Mouse (Mus musculus) left cerebral cortex, postnatal 10 days (tissue): ENCODE data around the gene Gm11084. TPM values are rescaled to one million over a fixed set of nuclear protein-coding genes. Genes with fewer than 3 reads are reported as not detected.
"Not testable (repeated sequence)": the region's sequence is repeated elsewhere in the genome, so short reads cannot be mapped to it uniquely, and the experiment has no call there.

Experiments used
- DNase-seq, 2 experiments: peaks; one replicate each; pipeline ENCODE4 v3.0.0; 2021 to 2022; ENCODE audit warnings: low spot score in 2 of 2, mixed read lengths in 1 of 2; ENCODE audit errors: extremely low spot score in 1 of 2
- intact Hi-C: fragments of 180-260 bp; cut with DNase I; formaldehyde crosslinking; loops from one replicate; pipeline ENCODE4 v1.15.1; 2025
- total RNA-seq, 2 experiments: library from RNA; stranded (reverse); gene quantifications; 2 replicates each; pipeline ENCODE4 v1.2.3; 2021

Gene Gm11084
- total RNA-seq: not detected

DNA sequence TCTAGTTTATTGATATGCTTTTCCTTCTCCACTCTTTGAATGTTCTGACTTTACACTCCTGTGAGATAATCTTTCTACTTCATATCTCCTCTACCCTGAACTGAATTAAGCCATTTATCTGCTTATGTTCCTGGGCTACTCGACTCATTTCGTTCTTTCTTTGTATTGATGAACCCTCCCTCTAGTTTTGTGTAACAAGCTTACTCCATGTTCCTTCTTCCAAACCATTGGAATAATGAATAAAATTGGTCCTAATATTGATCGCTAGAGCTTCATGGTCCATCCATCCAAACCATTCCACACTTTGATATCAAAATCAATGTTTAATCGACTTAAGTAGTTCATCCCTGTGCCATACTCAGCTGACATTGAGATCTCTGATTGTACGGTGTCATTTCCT is at the start of gene Gm11084:
Gene Gm11084 (minus strand): TSS at position 101 of the 400 bp plus-strand sequence.
- no peak for DNase-seq
- intact Hi-C loops: loop anchor here (10.0 kb wide), 1 partner anchor 68 kb away; no protein-coding TSS in a partner anchor

DNA sequence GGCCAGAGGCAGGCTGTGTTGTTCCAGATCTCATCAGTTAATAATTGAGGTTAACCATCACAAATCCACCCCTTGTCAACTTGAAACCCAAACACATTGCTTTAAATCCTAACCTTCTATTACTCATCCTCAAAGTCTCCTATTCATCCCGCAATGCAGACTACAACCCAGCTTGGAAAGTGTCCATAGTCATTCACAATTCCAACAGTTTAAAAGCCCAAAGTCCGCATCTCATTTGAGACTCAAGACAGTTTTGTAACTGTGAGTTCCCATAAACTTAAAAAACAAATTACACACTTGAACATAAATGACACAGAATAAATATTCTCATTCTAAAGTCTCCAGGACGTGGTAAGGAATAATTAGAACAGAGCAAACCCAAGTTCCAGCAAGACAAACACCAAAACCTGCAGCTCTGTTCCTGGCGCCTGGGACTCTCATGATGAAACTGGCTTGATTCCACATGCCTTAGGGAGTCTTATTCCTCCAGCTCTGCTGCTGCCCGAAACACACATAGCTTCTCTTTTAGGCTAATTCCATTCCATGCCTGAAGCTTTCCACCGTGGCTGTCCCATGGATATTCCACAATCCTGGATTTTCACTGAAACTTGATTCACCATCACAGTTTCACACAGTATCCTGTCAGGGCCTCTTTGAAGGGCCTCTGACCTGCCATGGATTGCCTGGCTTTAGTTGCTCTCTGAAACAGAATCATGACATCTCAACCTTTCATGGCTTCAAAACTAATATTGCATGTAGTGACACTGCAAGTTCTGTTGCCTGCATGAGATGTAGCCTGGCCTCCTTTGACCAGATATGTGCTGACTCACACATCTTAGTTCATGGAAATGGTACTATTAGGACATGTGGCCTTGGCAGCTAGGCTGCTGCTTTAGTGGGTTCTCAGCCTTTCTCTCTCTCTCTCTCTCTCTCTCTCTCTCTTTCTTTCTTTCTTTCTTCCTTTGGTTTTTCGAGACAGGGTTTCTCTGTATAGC is 44.8 kb upstream of the Gm11084 start:
- no peak for DNase-seq
- intact Hi-C loops: no loop called here

DNA sequence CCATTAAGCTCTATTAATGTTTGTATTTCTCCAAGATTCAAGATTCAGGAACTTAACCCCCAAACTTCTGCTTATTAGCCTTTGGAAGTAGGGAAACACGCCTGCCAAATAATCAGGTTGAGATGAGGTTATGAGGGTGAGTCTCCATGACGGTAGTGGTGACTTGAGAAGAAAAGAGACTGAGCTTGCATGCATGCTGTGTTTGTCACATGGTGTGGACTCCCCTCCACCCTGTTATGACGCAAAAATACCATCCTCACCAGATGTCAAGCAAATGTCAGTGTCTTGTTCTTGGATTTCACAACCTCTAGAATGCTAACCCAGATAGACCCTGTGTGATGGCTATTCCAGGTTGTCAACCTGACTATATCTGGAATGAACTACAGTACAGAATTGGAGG is 43.3 kb upstream of the Gm11084 start:
- intact Hi-C loops: no loop called here

DNA sequence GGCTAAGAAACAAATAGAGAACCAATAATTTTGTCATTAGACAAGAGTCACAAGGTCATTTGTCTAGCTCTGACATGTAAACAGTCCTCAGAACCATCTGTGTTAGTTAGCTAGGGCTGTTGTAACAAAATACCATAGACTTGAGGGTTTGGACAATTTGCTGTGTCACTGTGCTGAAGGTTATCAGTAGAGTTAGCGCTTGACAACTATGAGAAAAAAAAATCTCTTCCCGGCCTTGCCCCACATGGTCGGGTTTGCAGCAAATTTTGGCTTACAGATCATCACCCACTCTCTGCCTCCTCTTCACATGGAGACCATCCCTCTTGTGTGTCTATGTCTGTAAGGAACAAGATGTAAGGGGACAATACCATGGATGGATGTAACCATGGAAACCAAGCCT is 41.5 kb upstream of the Gm11084 start:
- DNase-seq: no peak
- intact Hi-C loops: no loop called here

More for the DNA sequence above, 43.3 kb upstream of the Gm11084 start:
- no peak for DNase-seq

DNA sequence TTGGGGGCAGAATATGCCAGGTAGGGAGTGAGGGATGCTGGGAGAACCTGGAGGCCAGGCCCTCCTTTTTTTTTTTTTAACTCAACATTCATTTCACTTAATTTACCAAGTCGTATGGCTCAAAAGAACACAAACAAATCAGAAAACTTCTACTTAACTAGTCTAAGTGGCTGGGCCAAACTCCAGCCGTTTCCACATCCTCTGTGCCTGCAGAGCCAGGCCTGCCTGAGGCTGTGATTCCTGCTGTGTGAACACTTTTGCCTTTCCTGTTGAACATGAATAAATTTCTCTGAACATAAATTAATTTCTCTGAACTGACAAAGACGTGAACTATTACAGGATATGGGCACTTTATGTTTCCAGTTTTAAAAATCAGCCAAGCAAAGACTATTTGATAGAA is 40.6 kb upstream of the Gm11084 start:
- intact Hi-C loops: no loop called here
- DNase-seq: no peak

DNA sequence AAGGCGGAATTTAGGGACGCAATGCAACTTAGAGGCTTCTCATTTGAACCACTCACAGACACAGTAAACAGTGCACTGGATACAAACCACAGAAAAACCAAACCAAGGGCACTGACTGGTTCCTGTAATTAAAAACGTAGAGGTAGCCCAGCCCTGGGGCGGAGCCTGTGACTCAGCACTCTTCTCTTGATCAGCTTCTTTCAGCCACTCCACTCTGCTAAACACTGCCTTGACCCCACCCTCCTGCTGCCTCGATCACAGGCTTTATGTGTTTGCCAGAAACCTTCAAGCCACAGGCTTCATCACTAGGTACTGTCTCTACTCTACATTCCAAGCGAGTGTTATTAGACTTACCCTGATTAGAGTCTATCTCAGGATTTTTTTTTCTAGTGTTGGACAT is 37.3 kb upstream of the Gm11084 start:
- intact Hi-C loops: no loop called here
- no peak for DNase-seq

DNA sequence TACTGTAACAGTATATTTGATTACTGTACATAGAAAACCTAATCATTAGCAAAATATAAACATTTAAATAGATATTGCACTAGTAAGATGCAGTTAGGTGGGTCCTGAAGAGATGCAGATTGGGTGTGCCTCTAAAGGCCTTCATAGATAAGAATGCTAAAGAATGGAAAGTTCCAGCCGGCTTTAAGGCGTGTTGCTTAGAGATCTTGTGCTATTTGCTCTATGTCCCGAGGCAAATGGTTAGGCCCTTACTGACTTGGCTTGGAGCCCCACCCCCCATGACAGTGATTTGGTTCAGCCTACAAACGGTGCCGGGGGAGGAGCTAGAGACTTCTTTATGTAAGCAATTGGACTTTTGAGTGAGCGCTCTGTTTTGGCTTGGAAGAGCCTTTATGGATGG is 34.5 kb upstream of the Gm11084 start:
- intact Hi-C loops: no loop called here
- no peak for DNase-seq

DNA sequence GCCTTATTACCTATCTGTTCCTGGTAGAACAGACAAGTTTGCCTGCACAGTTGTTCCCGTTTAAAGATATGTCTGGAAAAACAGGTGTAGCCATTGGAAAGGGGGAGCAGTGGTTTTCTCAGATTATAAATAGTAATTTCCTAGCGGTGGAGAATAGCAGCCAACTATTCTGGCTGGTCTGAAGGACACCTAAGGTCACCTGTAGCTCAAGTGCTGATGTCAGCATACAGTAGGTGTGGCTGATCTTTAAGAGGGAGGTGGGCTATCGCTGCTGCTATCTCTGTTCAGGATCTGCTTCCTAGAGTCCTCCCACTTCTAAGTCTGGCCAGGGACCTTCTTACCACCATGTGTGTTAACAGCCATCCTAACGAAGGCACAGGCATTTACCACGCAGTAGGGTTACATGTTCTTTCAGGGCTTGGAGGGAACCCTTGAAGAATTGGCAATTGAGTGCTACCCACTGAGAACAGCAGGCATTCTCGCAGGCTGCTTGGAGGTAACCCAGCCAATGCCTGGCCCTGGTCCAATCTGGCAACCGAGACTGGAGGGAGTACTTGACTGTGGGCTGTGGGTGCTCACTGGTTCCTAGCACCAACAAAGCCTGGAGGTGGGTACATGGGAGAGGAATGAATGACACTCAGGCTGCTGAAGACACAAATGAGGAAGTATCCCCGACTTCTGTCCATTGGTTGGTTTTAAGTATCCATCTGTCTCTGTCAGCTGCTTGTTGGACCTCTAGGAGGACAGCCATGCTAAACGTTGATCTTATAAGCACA is 33.0 kb upstream of the Gm11084 start:
- intact Hi-C loops: no loop called here
- peak; percentile 45 to 78 for DNase-seq

DNA sequence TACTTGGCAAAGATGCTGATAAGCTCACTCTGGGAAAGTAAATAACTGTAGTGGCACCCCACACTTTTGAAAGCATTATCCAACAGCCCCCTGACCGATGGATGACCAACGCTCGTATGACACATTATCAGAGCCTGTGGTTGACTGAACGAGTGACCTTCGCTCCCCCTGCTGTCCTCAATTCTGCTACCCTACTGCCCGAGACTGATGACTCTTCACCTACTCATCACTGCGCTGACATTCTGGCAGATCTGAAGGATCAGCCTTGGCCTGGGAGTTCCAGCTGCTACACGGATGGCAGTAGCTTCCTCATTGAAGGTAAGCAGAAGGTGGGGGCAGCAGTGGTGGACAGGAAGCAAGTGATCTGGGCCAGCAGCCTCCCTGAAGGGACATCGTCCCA is 27.5 kb upstream of the Gm11084 start:
- DNase-seq, intact Hi-C loops: not testable (repeated sequence)

DNA sequence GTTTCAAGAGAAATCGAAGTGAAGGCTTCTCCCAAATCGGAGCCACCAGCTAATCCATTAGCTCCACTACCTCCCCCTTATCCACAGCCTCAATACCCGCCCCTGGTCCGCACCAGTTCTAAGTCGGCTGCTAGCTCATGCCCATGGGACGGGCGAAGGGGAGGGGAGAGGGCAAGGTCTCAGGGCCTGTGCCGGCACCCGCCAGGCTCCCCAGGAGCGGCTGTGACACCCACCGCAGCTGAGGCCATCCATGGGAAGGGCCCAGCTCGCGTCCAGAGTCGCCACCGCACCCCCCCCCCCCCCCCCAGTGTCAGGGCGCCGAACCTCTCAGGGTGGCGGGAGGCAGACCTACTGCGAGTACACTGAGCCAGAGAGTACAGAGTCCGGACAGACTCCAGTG is 26.1 kb upstream of the Gm11084 start:
- peak in 1 of 2 experiments; percentile 90 for DNase-seq
- intact Hi-C loops: no loop called here

DNA sequence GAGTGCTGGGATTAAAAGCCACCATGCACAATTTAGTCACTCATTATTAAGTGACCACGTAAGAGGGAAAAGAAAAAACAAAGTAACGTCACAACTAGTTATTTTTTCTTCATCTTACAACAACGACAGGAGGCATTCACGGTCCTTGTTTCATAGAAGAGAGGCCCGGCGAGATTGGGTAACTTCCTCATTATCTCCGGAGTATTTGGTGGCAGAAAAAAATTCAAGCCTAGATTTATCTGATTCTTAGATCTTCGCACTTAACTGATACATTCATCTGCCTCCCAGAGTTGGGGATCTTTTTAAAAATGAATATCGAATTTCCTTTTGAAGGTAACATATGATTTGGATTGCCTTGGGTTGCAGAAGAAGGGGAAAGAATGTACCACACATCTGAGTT is 21.0 kb upstream of the Gm11084 start:
- intact Hi-C loops: no loop called here
- no peak for DNase-seq

DNA sequence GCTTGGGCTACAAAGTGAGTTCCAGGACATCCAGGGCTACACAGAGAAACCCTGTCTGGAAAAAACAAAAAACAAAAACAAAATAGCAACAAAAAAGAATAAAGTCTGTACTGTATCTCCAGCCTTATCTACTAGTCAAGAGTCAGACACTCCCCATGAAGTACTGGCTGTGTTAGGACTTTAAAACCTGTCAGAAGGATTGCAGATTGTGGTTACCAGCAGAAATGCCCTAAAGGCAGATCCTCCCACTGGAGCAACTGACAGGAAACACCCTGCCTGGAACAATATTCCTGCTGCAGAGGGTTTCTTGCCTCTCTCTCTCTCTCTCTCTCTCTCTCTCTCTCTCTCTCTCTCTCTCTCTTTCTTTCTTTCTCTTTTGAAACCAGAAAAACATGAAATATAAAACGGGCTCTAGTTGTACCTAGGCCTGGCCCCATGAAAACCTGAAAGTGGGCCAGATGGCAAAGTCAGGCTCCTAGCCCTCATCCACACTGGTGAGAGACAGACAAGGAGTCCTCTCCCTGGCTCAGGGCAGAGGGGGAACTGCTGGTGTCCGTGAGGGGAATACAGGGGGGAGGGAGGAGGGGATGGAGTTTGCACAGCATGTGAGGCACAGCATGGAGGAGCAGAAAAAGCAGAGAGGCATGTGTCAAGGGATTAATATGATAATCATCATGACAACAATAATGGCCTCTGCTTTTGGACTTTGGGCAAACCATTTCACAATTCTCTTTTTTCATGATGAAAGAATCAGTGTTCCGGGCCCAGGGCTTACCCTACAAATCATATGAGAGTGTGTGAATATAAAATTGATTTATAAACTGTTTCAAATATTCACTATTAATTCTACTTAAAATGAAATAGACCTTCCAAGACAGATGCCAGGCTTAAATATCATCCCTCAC is 19.3 kb upstream of the Gm11084 start:
- intact Hi-C loops: no loop called here
- DNase-seq: no peak

DNA sequence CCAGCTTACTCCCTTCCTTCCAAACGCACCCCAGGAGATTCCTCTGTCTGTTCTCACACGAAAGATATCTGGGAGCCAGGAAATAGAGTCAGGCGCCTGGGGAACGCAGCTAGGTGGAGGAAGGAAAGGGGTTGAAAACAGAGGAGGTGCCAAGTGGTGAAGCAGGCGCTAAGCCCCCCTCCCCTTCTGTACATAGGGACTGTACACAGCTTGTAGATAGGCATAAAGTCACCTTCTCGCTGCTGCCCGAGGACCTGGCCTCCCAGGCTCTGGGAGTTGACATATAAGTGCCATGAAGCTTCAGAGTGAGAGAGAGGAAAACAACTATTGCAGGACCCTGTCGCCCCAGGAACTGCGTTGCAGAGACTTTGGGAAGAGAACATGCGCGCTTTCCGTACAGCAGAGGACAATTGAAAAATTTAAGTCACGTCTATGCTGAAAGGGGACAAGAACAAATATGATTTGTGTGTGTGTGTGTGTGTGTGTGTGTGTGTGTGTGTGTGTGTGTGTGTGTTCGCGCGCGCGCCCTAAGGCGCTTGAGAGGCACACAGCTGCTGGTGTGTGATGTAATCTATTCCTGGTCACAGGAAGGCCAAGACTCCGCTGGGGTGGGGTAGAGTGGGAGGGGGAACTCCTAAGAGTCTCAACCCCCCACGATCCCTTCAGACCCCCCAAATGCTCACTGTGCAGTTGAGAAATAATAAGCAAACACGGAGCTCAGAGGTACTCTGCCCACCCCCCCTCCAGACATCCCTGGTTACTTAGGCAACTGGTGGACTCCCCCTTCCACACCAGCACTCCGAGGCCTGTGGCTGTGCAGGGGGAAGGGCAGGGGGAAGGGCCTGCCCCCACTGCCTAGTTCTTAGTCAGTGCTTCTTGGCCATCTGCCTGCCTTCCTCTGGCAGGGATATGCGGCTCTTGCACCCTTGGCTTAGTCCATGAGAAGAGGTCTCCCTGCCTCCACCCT is 17.5 kb upstream of the Gm11084 start:
- intact Hi-C loops: loop anchor here (5.0 kb wide), 1 partner anchor 38 kb away; no protein-coding TSS in a partner anchor
- peak; percentile 48 to 91 for DNase-seq

DNA sequence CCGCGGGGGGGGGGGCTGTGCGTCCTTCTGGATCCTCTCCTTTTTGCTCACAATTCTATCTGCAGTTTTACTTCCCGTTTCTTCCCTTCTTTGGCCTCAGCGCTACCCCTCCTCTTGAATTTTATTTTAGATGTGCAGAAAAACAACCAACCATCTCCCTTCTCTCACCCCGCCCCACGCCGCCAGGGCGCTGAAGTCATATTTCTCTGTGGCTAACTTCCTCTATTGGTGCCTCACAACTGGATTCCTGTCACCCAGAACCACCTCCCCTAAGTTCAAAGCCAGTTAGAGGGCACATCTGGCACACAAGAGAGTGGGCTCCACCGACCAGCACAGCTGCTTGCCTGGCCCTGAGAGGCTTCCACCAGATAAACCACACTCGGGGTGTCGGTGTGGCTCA is 16.5 kb upstream of the Gm11084 start:
- peak in 1 of 2 experiments; percentile 61 for DNase-seq
- intact Hi-C loops: loop anchor here (5.0 kb wide), 1 partner anchor 39 kb away; no protein-coding TSS in a partner anchor

DNA sequence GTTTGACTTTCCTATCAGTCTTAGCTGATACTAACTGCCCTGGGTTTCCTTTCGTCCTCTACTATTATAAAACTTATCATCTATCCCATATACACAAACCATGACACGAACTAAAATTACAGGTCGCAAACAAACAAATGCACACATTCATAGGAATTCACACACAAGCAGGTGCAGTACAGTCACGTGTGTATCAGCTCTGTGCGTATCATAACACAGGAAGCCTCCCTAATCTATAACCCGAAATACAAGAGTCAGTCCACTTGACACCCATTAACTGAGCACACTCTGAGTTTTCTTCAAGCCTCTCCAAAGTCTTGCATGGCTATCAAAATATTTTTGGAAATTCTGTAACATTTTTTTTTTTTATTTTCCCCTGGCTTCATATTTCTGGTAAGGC is 15.9 kb upstream of the Gm11084 start:
- DNase-seq: no peak
- intact Hi-C loops: loop anchor here (5.0 kb wide), 1 partner anchor 40 kb away; no protein-coding TSS in a partner anchor

DNA sequence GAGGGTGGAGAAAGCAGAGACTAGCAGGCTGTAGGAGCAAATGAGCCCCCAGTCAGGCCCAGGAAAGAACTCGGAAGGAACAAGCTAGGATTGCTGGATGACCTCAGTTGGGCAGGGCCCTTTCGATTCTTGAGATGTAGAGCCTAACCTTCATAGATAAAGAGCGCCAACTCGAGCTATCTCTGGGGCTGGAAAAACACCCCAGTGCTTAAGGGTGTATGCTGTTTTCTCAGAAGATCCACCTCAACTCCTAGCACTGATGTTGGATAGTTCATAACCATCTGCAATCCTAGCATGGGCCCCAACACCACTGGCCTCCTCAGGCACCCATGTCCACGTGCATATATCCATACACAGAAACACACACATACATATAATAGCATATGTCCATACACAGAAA is 15.5 kb upstream of the Gm11084 start:
- no peak for DNase-seq
- intact Hi-C loops: loop anchor here (5.0 kb wide), 1 partner anchor 40 kb away; no protein-coding TSS in a partner anchor

DNA sequence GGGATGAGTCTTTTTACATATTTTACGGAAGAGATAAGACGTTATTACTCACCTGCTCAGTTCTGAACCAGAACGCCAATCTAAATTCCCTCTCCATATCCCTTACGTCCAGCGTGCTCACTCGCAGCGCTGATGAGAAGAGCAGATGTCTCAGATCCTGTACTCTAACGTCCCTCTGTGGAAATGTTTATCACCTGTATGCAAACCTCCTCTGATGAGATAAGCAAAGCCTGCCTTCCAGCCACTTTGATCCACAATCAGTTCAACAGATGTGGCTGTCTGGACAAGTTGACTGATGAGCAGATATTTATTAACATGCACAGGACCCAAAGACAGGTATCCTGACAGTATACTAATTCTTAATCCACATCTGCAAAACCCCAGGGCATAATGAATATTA is 13.7 kb upstream of the Gm11084 start:
- intact Hi-C loops: loop anchor here (5.0 kb wide), 1 partner anchor 42 kb away; no protein-coding TSS in a partner anchor
- DNase-seq: no peak
